Mouse (Mus musculus): ENCODE results near the gene Sema5a. TPM values are rescaled to one million over a fixed set of nuclear protein-coding genes. Genes with fewer than 3 reads are reported as not detected.

Sema5a gene
- total and polyA plus RNA-seq, 2 experiments from 2014 or later, result 7.6 to 21.5 TPM

DNA sequence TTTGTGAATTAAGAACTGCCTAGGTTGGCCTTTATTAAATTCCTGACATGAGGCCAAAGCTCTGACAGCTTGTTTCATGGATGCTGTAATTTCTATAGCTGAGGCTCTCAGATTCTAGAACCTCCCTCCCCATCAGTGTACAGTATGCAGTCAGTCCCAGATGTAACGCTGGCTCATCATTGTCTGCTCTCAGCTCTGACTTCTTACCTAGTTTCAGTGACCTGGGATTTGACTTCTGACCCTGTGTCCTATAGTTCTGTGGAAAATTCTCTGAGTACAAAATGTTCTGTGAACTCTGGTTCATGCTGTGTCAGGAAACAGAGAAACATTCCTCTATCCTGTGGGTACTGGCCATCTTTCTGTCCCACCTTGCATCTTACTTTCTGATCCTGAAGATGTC lies 346.0 kb downstream of the Sema5a start:
- Histone ChIP-seq H3K9me3 (ENCODE audit: low read length) (no peaks in the 10 kb centered on the region), H3K4me3 (ENCODE audit: low read depth, low read length) (no peak overlapping the region), H3K27ac (ENCODE audit: low read depth, low read length) (no peak overlapping the region), H3K4me1 (ENCODE audit: insufficient read depth) (no peaks in the 10 kb centered on the region), H3K36me3 (ENCODE audit: insufficient read depth) (no peaks in the 10 kb centered on the region), H3K9ac (no peak overlapping the region), H3K4me2 (ENCODE audit: low read depth) (no peak overlapping the region), H3K27me3 (ENCODE audit: insufficient read depth, low read length) (no peaks in the 10 kb centered on the region)
- 71% methylated on average over 1 of the region's 1 CpGs for WGBS
- ATAC-seq (no peak), DNase-seq (no peak)
- TF ChIP-seq CTCF (IDR thresholded peaks at IDR 0.05; ENCODE audit: low read depth), result no peak

DNA sequence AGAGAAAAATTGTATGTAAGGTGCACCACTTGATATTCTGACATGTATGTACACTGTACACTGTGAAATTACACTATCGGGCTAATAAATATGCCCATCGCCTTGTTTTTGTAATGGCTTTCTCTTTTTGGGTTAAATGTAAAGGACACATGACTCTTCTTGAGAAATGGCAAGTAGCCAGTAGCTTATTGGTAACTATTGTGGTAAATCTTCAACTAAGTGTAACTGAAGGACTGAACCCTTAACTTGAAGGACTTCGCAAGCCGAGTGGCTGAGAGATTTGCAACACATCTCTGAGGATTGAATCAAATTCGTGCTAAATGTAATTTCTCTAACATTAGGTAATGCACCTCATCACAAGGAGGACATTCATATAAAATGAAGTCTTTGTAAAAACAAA lies 349.1 kb downstream of the Sema5a start:
- no peak overlapping the region for H3K9ac ChIP-seq
- no peaks in the 10 kb centered on the region for H3K27me3 ChIP-seq (ENCODE audit: insufficient read depth, low read length)
- DNase-seq (no peak), ATAC-seq (no peak)
- no peaks in the 10 kb centered on the region for H3K4me1 ChIP-seq (ENCODE audit: insufficient read depth)
- no peak overlapping the region for H3K4me3 ChIP-seq (ENCODE audit: low read depth, low read length)
- H3K9me3 ChIP-seq (ENCODE audit: low read length), result no peaks in the 10 kb centered on the region
- TF ChIP-seq CTCF (IDR thresholded peaks at IDR 0.05; ENCODE audit: low read depth), result no peak
- 96% methylated on average over 5 of the region's 5 CpGs for WGBS
- H3K4me2 ChIP-seq (ENCODE audit: low read depth), result no peak overlapping the region
- H3K36me3 ChIP-seq (ENCODE audit: insufficient read depth), result no peaks in the 10 kb centered on the region
- H3K27ac ChIP-seq (ENCODE audit: low read depth, low read length), result no peak overlapping the region

DNA sequence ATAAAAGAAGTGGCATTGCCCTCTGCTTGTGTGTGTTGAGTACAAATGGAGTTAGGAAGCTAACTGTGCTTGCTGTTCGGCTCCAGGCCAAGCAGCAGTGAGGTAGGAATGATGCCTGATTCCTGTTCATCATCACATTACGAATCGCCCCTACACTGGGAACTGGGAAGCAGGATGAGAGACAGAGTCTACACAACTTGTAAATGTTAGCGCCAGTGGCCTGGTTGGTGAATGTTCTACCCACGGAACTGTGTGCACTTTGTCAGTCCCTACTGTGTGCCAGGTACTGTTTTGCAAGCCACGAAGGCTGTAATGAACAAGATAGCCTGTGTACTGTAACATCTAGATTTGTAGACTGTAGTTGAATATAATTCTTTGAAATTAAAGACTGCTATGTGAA lies 352.0 kb downstream of the Sema5a start:
- Histone ChIP-seq H3K4me1 (ENCODE audit: insufficient read depth) (no peaks in the 10 kb centered on the region), H3K36me3 (ENCODE audit: insufficient read depth) (no peaks in the 10 kb centered on the region), H3K4me2 (ENCODE audit: low read depth) (no peak overlapping the region), H3K9ac (no peak overlapping the region), H3K27me3 (ENCODE audit: insufficient read depth, low read length) (no peaks in the 10 kb centered on the region), H3K4me3 (ENCODE audit: low read depth, low read length) (no peak overlapping the region), H3K9me3 (ENCODE audit: low read length) (no peaks in the 10 kb centered on the region), H3K27ac (ENCODE audit: low read depth, low read length) (no peak overlapping the region)
- DNase-seq, result no peak
- no peak for TF ChIP-seq CTCF (IDR thresholded peaks at IDR 0.05; ENCODE audit: low read depth)
- no peak for ATAC-seq
- WGBS, result 65% methylated on average over 6 of the region's 6 CpGs

DNA sequence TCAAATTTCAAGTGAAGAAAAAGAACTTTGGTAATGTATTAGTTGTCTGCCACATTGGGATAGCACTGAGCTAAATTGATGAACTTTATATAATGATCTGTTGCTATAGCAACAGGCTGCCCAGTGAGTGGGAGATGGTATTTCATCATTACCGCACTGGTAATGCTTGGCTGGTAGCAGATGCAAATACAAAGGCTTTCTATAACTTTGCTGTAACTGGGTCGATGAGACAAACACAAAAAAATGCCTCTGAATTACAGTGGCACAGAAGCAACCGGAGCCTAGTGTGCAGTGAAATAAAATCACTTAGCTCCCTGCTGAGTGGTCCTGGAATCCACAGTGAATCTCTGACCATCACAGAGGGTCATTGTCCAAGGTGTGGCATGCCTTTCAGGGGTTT lies 352.6 kb downstream of the Sema5a start:
- ATAC-seq, result no peak
- no peak overlapping the region for H3K27ac ChIP-seq (ENCODE audit: low read depth, low read length)
- 4% methylated on average over 3 of the region's 3 CpGs for WGBS

DNA sequence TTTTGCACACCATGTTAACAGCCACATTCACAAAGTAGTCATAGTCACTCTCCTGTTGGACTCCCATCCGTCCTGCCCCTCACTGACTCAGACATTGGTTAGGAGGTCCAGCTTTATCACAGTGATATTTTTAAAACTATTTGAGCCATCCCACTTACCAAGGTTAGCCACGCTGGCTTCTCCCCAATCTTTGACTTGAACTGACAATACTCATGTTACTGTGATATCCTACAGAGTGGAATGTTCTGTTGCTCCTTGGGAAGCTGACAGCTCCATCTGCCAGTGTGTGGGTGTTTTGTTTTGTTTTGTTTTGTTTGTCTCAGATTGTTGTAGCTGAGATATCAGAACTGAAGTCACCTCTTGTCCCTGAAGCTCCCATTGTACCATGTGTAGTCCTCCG lies 362.6 kb downstream of the Sema5a start:
- DNase-seq, result no peak
- Histone ChIP-seq H3K9ac (no peak overlapping the region), H3K4me3 (ENCODE audit: low read depth, low read length) (no peak overlapping the region), H3K4me1 (ENCODE audit: insufficient read depth) (no peaks in the 10 kb centered on the region), H3K4me2 (ENCODE audit: low read depth) (no peak overlapping the region), H3K27ac (ENCODE audit: low read depth, low read length) (no peak overlapping the region), H3K27me3 (ENCODE audit: insufficient read depth, low read length) (no peaks in the 10 kb centered on the region), H3K36me3 (ENCODE audit: insufficient read depth) (no peaks in the 10 kb centered on the region), H3K9me3 (ENCODE audit: low read length) (no peaks in the 10 kb centered on the region)
- no peak for ATAC-seq
- WGBS, result 88% methylated on average over 3 of the region's 3 CpGs
- no peak for TF ChIP-seq CTCF (IDR thresholded peaks at IDR 0.05; ENCODE audit: low read depth)

More for the DNA sequence above, 352.6 kb downstream of the Sema5a start:
- Histone ChIP-seq H3K4me1 (ENCODE audit: insufficient read depth) (no peaks in the 10 kb centered on the region), H3K36me3 (ENCODE audit: insufficient read depth) (no peaks in the 10 kb centered on the region), H3K9ac (no peak overlapping the region), H3K9me3 (ENCODE audit: low read length) (no peaks in the 10 kb centered on the region), H3K4me3 (ENCODE audit: low read depth, low read length) (no peak overlapping the region), H3K27me3 (ENCODE audit: insufficient read depth, low read length) (no peaks in the 10 kb centered on the region), H3K4me2 (ENCODE audit: low read depth) (no peak overlapping the region)
- DNase-seq, result no peak
- no peak for TF ChIP-seq CTCF (IDR thresholded peaks at IDR 0.05; ENCODE audit: low read depth)

DNA sequence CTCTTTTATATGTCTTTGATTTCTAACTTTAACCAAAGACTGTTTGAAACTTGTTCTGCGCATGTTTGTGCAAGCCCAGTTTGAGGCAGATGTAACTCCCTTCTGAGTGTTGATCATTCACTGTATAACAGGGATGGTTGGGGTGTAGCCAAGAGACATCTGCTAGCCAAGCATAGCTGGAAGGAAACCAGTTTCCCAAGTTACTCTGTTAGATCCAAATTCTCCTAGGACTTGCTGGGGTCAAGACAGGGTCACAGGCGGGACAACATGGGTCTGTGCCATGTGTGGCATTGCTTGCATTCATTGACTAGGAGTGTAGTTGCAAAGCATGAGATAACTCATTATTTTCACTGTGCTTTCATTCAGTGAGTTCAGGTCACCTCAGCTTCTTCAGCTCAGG lies 366.2 kb downstream of the Sema5a start:
- peak; percentile 42 for ATAC-seq
- Histone ChIP-seq H3K27me3 (ENCODE audit: insufficient read depth, low read length) (no peaks in the 10 kb centered on the region), H3K4me1 (ENCODE audit: insufficient read depth) (no peaks in the 10 kb centered on the region), H3K36me3 (ENCODE audit: insufficient read depth) (no peaks in the 10 kb centered on the region), H3K27ac (ENCODE audit: low read depth, low read length) (no peak overlapping the region), H3K4me3 (ENCODE audit: low read depth, low read length) (no peak overlapping the region), H3K9me3 (ENCODE audit: low read length) (no peaks in the 10 kb centered on the region), H3K9ac (no peak overlapping the region), H3K4me2 (ENCODE audit: low read depth) (no peak overlapping the region)
- TF ChIP-seq CTCF (IDR thresholded peaks at IDR 0.05; ENCODE audit: low read depth), result no peak
- peak; percentile 40 for DNase-seq
- 60% methylated on average over 2 of the region's 2 CpGs for WGBS

DNA sequence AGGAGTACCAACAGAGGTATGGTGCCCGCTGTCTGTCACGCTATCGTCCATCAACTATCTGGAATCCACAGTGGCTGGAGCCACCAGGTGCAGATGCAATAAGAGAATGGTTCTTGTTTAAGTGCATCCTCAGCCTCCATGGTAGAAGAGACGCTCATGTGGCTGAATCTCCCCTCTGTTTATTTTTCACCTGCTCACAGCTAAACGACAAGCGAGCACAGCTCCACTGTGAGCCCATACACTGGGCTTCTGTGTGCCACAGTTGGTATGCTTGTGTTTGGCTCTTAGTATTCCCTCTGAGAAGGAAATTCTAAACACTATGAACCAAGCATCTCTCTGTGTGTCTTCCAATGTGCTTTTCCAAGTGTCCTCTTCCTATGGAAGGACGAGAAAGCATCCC lies 366.6 kb downstream of the Sema5a start:
- WGBS, result 86% methylated on average over 7 of the region's 7 CpGs
- Histone ChIP-seq H3K4me1 (ENCODE audit: insufficient read depth) (no peaks in the 10 kb centered on the region), H3K27ac (ENCODE audit: low read depth, low read length) (no peak overlapping the region), H3K9me3 (ENCODE audit: low read length) (no peaks in the 10 kb centered on the region), H3K36me3 (ENCODE audit: insufficient read depth) (no peaks in the 10 kb centered on the region), H3K4me2 (ENCODE audit: low read depth) (no peak overlapping the region), H3K9ac (no peak overlapping the region), H3K27me3 (ENCODE audit: insufficient read depth, low read length) (no peaks in the 10 kb centered on the region), H3K4me3 (ENCODE audit: low read depth, low read length) (no peak overlapping the region)
- ATAC-seq, result peak; percentile 60
- TF ChIP-seq CTCF (IDR thresholded peaks at IDR 0.05; ENCODE audit: low read depth), result no peak
- no peak for DNase-seq

DNA sequence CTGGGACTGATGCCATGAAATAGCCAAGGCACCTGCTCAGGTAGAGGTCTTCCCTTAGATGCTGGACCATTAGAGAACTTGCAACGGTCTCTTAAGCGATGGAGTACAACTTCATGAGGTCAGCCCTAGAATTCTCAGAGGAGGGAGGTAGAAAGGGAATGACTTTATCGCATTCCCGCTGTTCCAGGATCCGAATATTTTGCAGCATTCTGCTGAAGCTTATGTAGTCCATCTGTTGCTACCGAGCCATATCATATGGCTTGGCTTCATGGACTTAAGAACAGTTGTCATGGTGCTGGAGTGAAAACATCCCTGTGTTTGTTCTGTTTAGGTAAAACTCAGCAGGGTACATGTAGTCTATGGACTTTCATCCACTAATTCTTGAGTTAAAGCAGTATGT lies 369.1 kb downstream of the Sema5a start:
- ATAC-seq (peak; percentile 70), DNase-seq (peak; percentile 58)
- H3K27ac ChIP-seq (ENCODE audit: low read depth, low read length), result no peak overlapping the region
- no peaks in the 10 kb centered on the region for H3K4me1 ChIP-seq (ENCODE audit: insufficient read depth)
- WGBS, result 77% methylated on average over 6 of the region's 6 CpGs
- no peaks in the 10 kb centered on the region for H3K27me3 ChIP-seq (ENCODE audit: insufficient read depth, low read length)
- H3K9me3 ChIP-seq (ENCODE audit: low read length), result no peaks in the 10 kb centered on the region
- no peak overlapping the region for H3K4me2 ChIP-seq (ENCODE audit: low read depth)
- no peak for TF ChIP-seq CTCF (IDR thresholded peaks at IDR 0.05; ENCODE audit: low read depth)
- no peaks in the 10 kb centered on the region for H3K36me3 ChIP-seq (ENCODE audit: insufficient read depth)
- no peak overlapping the region for H3K4me3 ChIP-seq (ENCODE audit: low read depth, low read length)
- no peak overlapping the region for H3K9ac ChIP-seq

Measured in forebrain, postnatal 0 days (tissue).